Mouse (Mus musculus): ENCODE measurements around the gene Camk2d.
A peak's percentile ranks its signal among the peaks of the same experiment; 100 is the strongest.

The Camk2d gene

GRCm38 (mm10) chr3:126746148-126746803 lies 150.2 kb downstream of the Camk2d start:
- DNase-seq (ENCODE audit: low read depth, low spot score), result no peak

GRCm38 (mm10) chr3:126747628-126748027 lies 151.5 kb downstream of the Camk2d start:
- DNase-seq (ENCODE audit: low read depth, low spot score), result no peak

GRCm38 (mm10) chr3:126751377-126752098 lies 155.4 kb downstream of the Camk2d start:
- no peak for DNase-seq (ENCODE audit: low read depth, low spot score)

GRCm38 (mm10) chr3:126752978-126753377 lies 156.9 kb downstream of the Camk2d start:
- DNase-seq (ENCODE audit: low read depth, low spot score), result no peak

- DNase-seq (ENCODE audit: low read depth, low spot score), result no peak
These were observed 162.3 kb downstream of the Camk2d start for GRCm38 (mm10) chr3:126758398-126758797.

- no peak for DNase-seq (ENCODE audit: low read depth, low spot score)
These were observed 164.5 kb downstream of the Camk2d start for GRCm38 (mm10) chr3:126760608-126761007.

GRCm38 (mm10) chr3:126764745-126765144 lies 168.6 kb downstream of the Camk2d start:
- DNase-seq (ENCODE audit: low read depth, low spot score), result no peak

GRCm38 (mm10) chr3:126770056-126770455 lies 174.0 kb downstream of the Camk2d start:
- DNase-seq (ENCODE audit: low read depth, low spot score), result no peak

- DNase-seq (ENCODE audit: low read depth, low spot score), result no peak
These were observed 174.9 kb downstream of the Camk2d start for GRCm38 (mm10) chr3:126771032-126771431.

- DNase-seq (ENCODE audit: low read depth, low spot score), result peak; percentile 30
These were observed 175.4 kb downstream of the Camk2d start for GRCm38 (mm10) chr3:126771541-126771940.

GRCm38 (mm10) chr3:126776001-126776400 lies 179.9 kb downstream of the Camk2d start:
- DNase-seq (ENCODE audit: low read depth, low spot score), result no peak

GRCm38 (mm10) chr3:126777101-126777500 lies 181.0 kb downstream of the Camk2d start:
- DNase-seq (ENCODE audit: low read depth, low spot score), result no peak

GRCm38 (mm10) chr3:126777879-126778278 lies 181.8 kb downstream of the Camk2d start:
- DNase-seq (ENCODE audit: low read depth, low spot score), result no peak

GRCm38 (mm10) chr3:126780014-126780615 lies 184.0 kb downstream of the Camk2d start:
- no peak for DNase-seq (ENCODE audit: low read depth, low spot score)

- no peak for DNase-seq (ENCODE audit: low read depth, low spot score)
These were observed 197.2 kb downstream of the Camk2d start for GRCm38 (mm10) chr3:126793035-126793964.

- DNase-seq (ENCODE audit: low read depth, low spot score), result no peak
These were observed 199.8 kb downstream of the Camk2d start for GRCm38 (mm10) chr3:126795904-126796303.

GRCm38 (mm10) chr3:126797025-126797424 lies 200.9 kb downstream of the Camk2d start:
- DNase-seq (ENCODE audit: low read depth, low spot score), result no peak

- no peak for DNase-seq (ENCODE audit: low read depth, low spot score)
These were observed 201.7 kb downstream of the Camk2d start for GRCm38 (mm10) chr3:126797810-126798209.

- no peak for DNase-seq (ENCODE audit: low read depth, low spot score)
These were observed 206.9 kb downstream of the Camk2d start for GRCm38 (mm10) chr3:126802988-126803387.

GRCm38 (mm10) chr3:126804968-126805367 lies 208.9 kb downstream of the Camk2d start:
- no peak for DNase-seq (ENCODE audit: low read depth, low spot score)

GRCm38 (mm10) chr3:126806145-126806544 lies 210.0 kb downstream of the Camk2d start:
- DNase-seq (ENCODE audit: low read depth, low spot score), result no peak

GRCm38 (mm10) chr3:126809915-126810314 lies 213.8 kb downstream of the Camk2d start:
- DNase-seq (ENCODE audit: low read depth, low spot score), result no peak

Data from brain, embryonic 18.5 days (tissue).